15 mouse cellular contexts compared by ENCODE assay signal in the genomic region with DNA sequence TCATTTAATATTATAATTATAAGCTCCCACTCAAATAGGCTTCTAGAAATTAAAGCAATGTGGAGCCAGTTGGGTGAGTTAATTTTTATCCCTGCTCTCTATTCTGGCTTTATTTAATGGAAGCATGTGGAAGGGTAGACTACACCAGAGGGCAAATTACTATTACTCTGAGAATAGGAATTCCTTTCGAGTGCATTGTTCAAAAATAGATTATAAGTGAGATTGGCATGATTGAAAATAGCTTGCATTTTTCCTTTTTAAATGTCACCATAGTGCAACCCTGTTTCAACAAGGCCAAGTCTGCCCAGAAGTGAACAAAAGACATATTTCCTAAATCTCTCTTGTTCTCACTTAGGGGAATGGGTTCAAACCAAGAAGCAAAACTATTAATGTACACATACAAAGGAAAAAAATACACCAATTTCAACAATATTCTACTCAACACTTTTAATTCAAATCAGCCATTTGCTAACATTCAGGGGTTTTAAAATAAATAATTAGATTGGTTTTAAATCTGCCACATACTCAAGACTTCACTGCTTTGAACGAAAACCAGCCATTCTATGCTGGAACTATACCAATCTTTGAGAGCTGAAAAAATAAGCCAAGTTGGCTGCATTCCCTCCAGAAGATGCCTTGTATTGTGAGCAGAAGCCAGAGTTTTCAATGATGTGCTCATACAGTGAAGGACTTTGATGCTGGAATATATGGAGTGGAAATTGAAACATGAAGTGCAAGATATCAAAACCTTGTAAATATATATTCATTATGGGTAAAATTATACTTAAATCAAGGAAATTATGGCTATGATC.
DNase-seq lines count a peak whose midpoint lies in the region; ATAC-seq and TF ChIP-seq lines count a peak whose summit lies in the region.
"Had no signal": no experiment of that assay in that cellular context is flagged by ENCODE, and none has a peak within 500 bp of the region (broad histone marks: within the 10 kb centered on the region; RNA-seq: fewer than 3 reads in every experiment).

No protein-coding gene starts in this region.

- no peak for TF ChIP-seq CTCF in lung, embryonic 14.5 days (IDR thresholded peaks at IDR 0.05; ENCODE audit: low read depth)

- WGBS in heart, embryonic 12.5 days: 63% methylated on average over 2 of the region's 2 CpGs
- WGBS in lung, embryonic 14.5 days: 36% methylated on average over 2 of the region's 2 CpGs

- no peaks in the 10 kb centered on the region for H3K36me3 ChIP-seq in heart, embryonic 12.5 days
- no peaks in the 10 kb centered on the region for H3K36me3 ChIP-seq in lung, embryonic 14.5 days (ENCODE audit: insufficient read depth)
- H3K36me3 ChIP-seq: embryonic facial prominence, embryonic 15.5 days; heart, embryonic 10.5 days; kidney, embryonic 15.5 days had no signal

- no peaks in the 10 kb centered on the region for H3K4me1 ChIP-seq in heart, embryonic 12.5 days (replicated peaks)
- H3K4me1 ChIP-seq in lung, embryonic 14.5 days (ENCODE audit: insufficient read depth): no peaks in the 10 kb centered on the region
- H3K4me1 ChIP-seq: embryonic facial prominence, embryonic 15.5 days; heart, embryonic 10.5 days; kidney, embryonic 15.5 days had no signal

- intact Hi-C loops in heart, postnatal 10 days (cut with DNase I): no loop called here

- H3K27ac ChIP-seq in heart, embryonic 12.5 days (ENCODE audit: poor library complexity, severe bottlenecking): no peak overlapping the region
- 0 out of 2 replicates have a peak overlapping the region, but pooled peaks have one; percentile 30 for H3K27ac ChIP-seq in lung, embryonic 14.5 days (ENCODE audit: low read depth)
- H3K27ac ChIP-seq: embryonic facial prominence, embryonic 15.5 days; heart, embryonic 10.5 days; kidney, embryonic 15.5 days; macrophage had no signal

- H3K9me3 ChIP-seq in heart, embryonic 12.5 days (replicated peaks): no peaks in the 10 kb centered on the region
- no peaks in the 10 kb centered on the region for H3K9me3 ChIP-seq in lung, embryonic 14.5 days (ENCODE audit: low read depth, low read length)
- H3K9me3 ChIP-seq: embryonic facial prominence, embryonic 15.5 days; heart, embryonic 10.5 days; kidney, embryonic 15.5 days had no signal

- no peak for ATAC-seq in heart, embryonic 12.5 days (ENCODE audit: insufficient number of reproducible peaks, low FRiP score)
- ATAC-seq in lung, embryonic 14.5 days (ENCODE audit: insufficient read depth): peak; percentile 92

- no peaks in the 10 kb centered on the region for H3K27me3 ChIP-seq in heart, embryonic 12.5 days (replicated peaks)
- no peaks in the 10 kb centered on the region for H3K27me3 ChIP-seq in lung, embryonic 14.5 days (ENCODE audit: insufficient read depth, low read length)
- H3K27me3 ChIP-seq: embryonic facial prominence, embryonic 15.5 days; kidney, embryonic 15.5 days had no signal

- no peak overlapping the region for H3K4me3 ChIP-seq in heart, embryonic 12.5 days
- H3K4me3 ChIP-seq in lung, embryonic 14.5 days (ENCODE audit: low read depth, low read length): no peak overlapping the region
- H3K4me3 ChIP-seq: embryonic facial prominence, embryonic 15.5 days; heart, embryonic 10.5 days; kidney, embryonic 15.5 days had no signal

- DNase-seq in heart, postnatal 10 days: peak; percentile 10 to 31
- peak; percentile 92 for DNase-seq in lung, embryonic 14.5 days
- DNase-seq in lung, postnatal 4 days: no peak
- peak; percentile 91 for DNase-seq in Muller cell, postnatal 12 days (ENCODE audit: inconsistent ontology term)
- peak; percentile 63 for DNase-seq in brain, adult 2 months (ENCODE audit: low read depth, low spot score)
- DNase-seq in B cell, adult 2 months: no peak
- DNase-seq: gastrocnemius, postnatal 25 days; heart, postnatal 36 days; midbrain, embryonic 14.5 days; right cerebral cortex, postnatal 25 days had no signal

- no peak overlapping the region for H3K4me2 ChIP-seq in heart, embryonic 12.5 days
- no peak overlapping the region for H3K4me2 ChIP-seq in lung, embryonic 14.5 days
- H3K4me2 ChIP-seq: embryonic facial prominence, embryonic 15.5 days; kidney, embryonic 15.5 days had no signal

- no peak overlapping the region for H3K9ac ChIP-seq in heart, embryonic 12.5 days
- no peak overlapping the region for H3K9ac ChIP-seq in lung, embryonic 14.5 days
- H3K9ac ChIP-seq: embryonic facial prominence, embryonic 15.5 days; kidney, embryonic 15.5 days had no signal

Comparison
In these comparisons a context has a peak if more than half of its experiments do, and no peak if none do; other contexts are left out.
1. DNase-seq: peak in heart, postnatal 10 days (2 of 2), lung, embryonic 14.5 days (single experiment), Muller cell, postnatal 12 days (single experiment) and brain, adult 2 months (single experiment); none in lung, postnatal 4 days (0 of 2) and B cell, adult 2 months (0 of 2).